Mouse (Mus musculus) cerebellum, adult 18-20 months (tissue): ENCODE data around the gene Nr1h4.

Source experiments
- DNase-seq, 2 experiments: peaks; one replicate each; pipeline ENCODE4 v3.0.0; 2021

Nr1h4 gene

DNA sequence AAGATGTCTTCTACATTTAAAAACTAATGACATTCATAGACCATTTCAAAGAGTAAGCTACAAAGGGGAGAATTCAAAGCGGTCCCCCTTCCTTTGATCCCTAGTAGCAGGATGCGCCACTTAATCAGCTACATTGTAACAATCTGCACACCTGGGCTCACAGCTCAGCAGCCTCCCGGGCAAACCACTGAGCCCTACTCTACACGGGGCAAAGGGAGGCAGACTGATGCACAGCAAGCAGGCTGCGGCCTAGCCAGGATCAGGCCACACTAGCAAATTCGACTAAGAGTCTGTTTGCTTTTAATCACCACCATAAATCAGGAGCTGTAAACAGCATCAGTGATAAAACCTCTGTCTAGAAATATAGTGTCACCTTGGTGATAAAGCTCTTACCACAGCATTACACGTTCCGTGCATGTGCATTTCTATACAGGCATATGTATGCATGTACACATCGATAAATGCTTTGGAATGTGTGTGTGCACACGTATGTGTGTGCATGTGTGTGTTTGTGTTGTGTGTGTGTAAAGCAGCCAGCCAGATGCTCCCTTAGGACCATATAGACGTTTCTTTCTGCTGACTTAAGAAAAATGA lies 108.5 kb downstream of the Nr1h4 start:
- no peak for DNase-seq

DNA sequence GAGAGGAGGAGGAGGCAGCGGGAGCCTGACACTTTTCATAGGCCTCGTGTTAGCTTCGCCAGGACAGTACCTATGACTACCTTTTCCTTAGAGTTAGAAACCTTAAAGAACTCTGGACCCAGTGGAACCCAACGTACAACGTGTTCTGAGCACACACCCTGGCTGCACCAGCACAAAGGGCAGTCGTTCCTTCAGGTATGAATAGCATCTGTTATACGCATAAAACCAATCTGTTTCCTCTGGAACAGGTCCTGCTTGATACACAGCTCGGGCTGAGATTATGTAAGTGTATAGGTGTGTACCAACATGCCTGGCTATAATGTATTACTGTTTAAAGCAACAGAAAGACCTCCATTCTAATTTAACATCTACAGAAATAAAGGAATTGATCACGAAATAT lies 109.2 kb downstream of the Nr1h4 start:
- no peak for DNase-seq

- DNase-seq: no peak
Measured at GRCm38 (mm10) chr10:89423164-89423778, 110.1 kb downstream of the Nr1h4 start.

DNA sequence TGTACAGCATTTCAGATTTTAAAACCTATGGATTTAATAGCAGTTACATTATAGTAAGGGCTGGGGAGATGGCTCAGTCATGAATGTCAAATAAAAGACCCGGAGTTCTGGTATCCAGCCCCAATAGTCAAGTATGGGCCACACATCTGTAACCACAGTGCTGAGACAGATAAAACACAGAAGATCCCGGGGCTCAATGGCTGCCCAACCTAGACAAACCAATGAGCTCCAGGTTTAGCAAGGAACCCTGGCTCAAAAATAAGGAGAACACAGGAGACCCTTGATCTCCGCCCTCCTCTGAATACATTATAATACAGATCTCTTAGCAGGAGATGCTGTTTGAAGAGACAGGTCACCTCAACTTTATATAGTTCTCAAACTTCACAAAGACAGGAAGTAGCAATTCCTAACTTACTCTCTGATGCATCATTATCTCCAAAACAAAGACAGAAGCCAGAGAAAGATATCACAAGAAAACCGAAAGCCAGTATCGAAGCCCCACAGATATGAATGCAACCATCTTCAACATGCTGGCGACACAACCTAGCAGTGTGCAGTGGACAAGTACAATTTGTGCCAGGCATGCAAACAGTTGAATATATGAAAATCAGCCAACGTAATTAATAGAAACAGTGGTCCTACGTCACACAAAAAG lies 110.8 kb downstream of the Nr1h4 start:
- no peak for DNase-seq

GRCm38 (mm10) chr10:89417966-89418365 lies 115.4 kb downstream of the Nr1h4 start:
- DNase-seq: no peak

DNA sequence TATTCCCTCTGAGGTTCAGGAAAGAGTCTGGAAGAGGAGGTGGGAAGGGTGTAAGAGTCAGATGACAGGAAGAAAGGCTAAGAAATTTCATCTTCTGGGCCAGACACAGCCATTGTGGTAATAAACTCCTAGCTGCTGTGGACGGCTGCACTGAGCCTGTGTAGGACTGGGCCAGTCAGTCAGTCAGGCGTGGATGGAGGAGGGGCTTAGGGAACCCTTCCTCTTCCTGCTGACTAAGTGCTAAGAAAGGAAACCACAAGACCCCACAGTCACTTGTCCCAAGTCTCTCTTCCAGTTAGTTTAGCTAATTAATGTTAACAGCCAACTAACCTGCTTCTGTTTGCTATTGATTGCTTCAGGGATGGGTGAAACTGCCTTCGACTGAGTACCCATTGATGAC lies 117.9 kb downstream of the Nr1h4 start:
- no peak for DNase-seq

DNA sequence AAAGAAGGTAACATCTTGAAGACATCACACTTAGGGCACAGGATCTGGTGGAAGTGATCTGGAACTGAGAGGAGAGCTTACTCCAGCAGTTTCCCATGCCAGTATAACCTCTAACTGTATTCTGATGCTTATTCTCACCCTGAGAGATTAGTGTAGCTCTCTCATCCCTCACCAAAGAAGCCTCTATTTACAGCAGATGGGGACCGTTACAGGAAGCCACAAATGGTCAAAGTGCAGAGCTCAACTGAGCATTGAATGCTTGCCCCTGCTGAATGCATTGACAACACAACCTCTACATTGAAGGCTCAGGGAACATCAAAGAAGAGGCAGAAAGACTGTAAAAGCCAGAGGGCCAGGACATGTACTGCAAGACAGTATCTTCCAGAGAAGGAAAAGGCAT lies 125.8 kb downstream of the Nr1h4 start:
- no peak for DNase-seq

GRCm38 (mm10) chr10:89406733-89407484 lies 126.5 kb downstream of the Nr1h4 start:
- DNase-seq: no peak

GRCm38 (mm10) chr10:89404936-89405335 lies 128.4 kb downstream of the Nr1h4 start:
- no peak for DNase-seq
